Mouse (Mus musculus) CD4-positive, CD25-positive, alpha-beta regulatory T cell (primary cell): ENCODE data around the gene Rtn2. TPM values are rescaled to one million over a fixed set of nuclear protein-coding genes. Genes with fewer than 3 reads are reported as not detected.

Experiments
- polyA plus RNA-seq: library from polyadenylated mRNA; unstranded; fragments of 100-300 nt; shearing (Covaris generic); gene quantifications from one replicate; pipeline ENCODE4 v1.2.1, GENCODE M21; 2017

Rtn2 gene
- 0.34 TPM for polyA plus RNA-seq

DNA sequence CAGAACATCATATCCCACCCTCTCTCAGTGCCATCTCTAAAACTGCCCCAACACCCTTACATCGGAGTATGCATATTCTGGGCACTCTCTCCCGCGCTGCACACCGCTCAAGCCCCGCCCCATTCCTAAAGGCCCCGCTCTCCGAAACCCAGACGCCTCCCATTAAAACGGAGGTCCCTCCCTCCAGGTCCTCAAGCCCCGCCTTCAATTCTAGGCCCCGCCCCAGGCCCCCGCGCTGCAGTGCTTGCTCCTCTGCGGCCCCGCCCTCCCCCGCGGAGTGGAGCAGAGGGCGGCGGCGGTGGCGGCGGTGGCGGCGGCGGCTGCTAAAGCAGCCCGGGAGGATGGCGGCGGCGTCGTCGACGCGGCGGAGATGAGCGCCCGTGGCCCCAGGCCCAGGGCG is at the start of gene Rtn2:
TSS of gene Rtn2 (plus strand) at position 240 of the 400 bp plus-strand sequence.

DNA sequence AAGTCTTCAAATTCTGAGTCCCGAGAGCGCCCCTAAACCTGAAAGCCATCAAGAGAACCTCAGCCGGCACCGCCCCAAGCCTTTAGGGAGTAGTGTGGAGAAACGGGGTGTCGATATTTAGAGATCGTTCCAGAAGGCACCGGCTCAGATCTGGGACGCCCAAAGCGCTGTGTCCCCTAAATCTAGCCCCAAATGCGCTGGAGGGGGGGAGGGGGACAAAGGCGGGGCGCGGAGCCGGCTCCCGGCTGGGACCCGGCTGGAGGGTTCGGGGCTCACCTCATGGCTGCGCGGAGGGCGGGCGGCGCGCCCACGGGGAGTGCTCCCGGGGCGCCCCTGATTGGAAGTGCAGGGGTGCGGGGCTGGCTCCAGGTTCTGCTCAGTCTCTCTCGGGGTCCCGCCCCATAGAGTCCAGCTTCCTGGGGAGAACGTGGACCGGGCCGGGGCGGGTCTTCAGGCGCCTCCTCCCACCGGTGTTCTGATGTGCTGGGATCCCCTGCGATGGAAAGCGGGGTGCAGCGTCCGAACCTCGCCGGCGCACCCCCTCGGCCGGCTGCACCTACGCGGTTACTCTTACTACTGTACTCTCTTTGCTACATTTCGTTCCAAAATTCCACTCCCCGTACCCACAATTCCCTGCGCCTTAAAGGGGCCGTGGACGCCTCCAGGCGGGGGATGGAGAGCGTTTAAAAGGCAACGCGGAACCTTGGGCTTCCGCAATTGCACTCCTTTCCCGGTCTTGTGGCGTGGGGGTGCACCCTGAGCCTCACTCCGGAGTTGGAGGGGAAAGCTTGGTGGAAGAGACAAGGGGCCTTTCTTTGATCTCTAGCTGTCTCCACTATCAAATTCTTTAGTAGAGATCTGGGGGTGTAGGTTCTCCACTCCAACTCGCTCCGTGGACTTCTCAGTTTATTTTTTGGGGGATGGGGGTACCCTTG is 10.9 kb upstream of the Rtn2 start, which contains the start of gene Vasp:
TSS of gene Vasp (minus strand) at position 580 of the 935 bp plus-strand sequence.

DNA sequence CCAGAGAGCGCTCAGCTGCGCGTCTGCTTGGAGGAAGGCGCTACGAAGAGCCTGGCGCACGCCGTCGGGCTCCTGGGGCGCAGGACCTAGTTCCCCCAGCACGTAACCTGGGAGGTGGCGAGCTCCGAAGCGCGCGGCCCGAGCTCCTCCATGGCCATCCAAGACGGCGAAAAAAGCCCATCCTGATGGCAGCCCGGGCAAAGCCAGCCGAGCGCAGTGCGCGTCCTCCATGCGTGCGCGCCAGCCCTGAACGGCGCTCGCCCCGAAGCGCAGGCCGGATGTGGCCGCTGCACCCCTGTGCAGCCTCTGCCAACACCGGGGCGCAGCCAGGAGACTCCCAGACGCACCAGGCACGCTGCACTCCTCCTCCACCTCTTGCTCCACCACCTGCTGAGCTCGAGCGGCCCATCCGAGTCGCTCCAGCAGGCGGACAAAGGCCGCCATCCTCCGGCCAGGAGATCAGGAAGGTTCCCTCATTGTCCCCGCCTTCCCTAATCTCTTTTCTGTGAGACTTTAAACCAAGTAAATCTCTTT is 2.8 kb upstream of the Rtn2 start, which contains the start of gene Ppm1n:
TSS of gene Ppm1n (minus strand) at position 484 of the 534 bp plus-strand sequence.

DNA sequence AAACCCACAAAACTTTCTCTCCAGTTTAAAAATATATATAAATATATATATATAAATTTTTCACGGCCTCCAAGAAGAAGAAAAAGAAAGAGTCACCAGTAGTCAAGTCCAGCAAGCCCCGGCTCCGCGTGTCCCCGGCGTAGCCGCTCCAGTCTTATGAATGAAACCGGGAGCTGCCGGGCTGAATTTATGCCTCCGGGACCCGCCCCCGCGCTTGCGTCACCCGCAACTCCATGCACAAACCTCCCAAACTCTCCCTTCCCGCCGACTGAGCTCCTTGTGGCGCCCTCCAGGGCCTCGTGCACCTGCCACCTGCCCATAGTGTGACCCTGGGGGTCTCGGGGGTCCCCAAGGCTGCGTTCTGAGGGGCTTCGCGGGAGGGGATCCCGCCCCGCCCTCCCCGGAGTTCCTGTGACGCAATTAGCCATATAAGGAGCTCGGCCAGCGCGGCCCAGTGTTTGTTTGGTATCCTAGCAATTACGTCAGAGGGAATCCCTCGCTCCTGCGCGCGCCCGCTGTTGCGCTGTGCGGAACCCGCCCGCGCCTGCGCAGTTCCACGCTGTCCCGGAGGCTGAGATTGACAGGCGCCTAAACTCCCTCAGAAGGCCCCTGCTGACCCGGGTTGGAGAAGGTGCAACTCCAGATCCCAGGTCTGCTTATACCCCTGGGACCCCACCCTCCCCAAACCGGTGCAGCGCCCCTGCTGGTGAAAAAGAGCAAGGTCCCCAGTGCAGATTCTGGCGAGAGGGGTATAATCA is 27.6 kb downstream of the Rtn2 start, which contains the start of gene Fosb:
TSS of gene Fosb (minus strand) at position 168 of the 758 bp plus-strand sequence.

GRCm38 (mm10) chr7:19344237-19344847 is 61.9 kb downstream of the Rtn2 start, which contains the start of gene Ercc1:
Gene Ercc1 (plus strand): TSS chr7:19344778.

Other genes starting within 250 kb of the Rtn2 start
- gene Rsph6a, start 227.9 kb upstream of the Rtn2 start, polyA plus RNA-seq = not detected
- gene Dmwd, start 206.4 kb upstream of the Rtn2 start, polyA plus RNA-seq = 0.07 TPM
- gene Dmpk, start 198.8 kb upstream of the Rtn2 start, polyA plus RNA-seq = 0.48 TPM
- 0.31 TPM for gene Six5, start 188.0 kb upstream of the Rtn2 start, polyA plus RNA-seq
- gene Gm4969, start 164.3 kb upstream of the Rtn2 start, polyA plus RNA-seq = 0.31 TPM
- 24.0 TPM for gene Fbxo46, start 162.8 kb upstream of the Rtn2 start, polyA plus RNA-seq
- gene Qpctl, start 133.3 kb upstream of the Rtn2 start, polyA plus RNA-seq = 13.9 TPM
- gene Snrpd2, start 132.9 kb upstream of the Rtn2 start, polyA plus RNA-seq = 39.9 TPM
- 0.10 TPM for gene Gipr, start 116.5 kb upstream of the Rtn2 start, polyA plus RNA-seq
- 24.7 TPM for gene Eml2, start 106.2 kb upstream of the Rtn2 start, polyA plus RNA-seq
- gene Gpr4, start 70.1 kb upstream of the Rtn2 start, polyA plus RNA-seq = 0.20 TPM
- 22.4 TPM for gene Opa3, start 54.3 kb upstream of the Rtn2 start, polyA plus RNA-seq
- gene Vasp, start 10.8 kb upstream of the Rtn2 start, polyA plus RNA-seq = 303 TPM
- gene Ppm1n, start 2.6 kb upstream of the Rtn2 start, polyA plus RNA-seq = 2.4 TPM
- 0.72 TPM for gene Fosb, start 27.4 kb downstream of the Rtn2 start, polyA plus RNA-seq
- gene Ercc1, start 62.2 kb downstream of the Rtn2 start, polyA plus RNA-seq = 77.0 TPM
- 14.5 TPM for gene Cd3eap, start 76.9 kb downstream of the Rtn2 start, polyA plus RNA-seq
- gene Ppp1r13l, start 77.1 kb downstream of the Rtn2 start, polyA plus RNA-seq = 0.38 TPM
- 9.2 TPM for gene Ercc2, start 99.4 kb downstream of the Rtn2 start, polyA plus RNA-seq
- 27.0 TPM for gene Klc3, start 121.5 kb downstream of the Rtn2 start, polyA plus RNA-seq
- 0.19 TPM for gene Ckm, start 122.2 kb downstream of the Rtn2 start, polyA plus RNA-seq
- 9.0 TPM for gene Mark4, start 176.2 kb downstream of the Rtn2 start, polyA plus RNA-seq
- gene Exoc3l2, start 180.7 kb downstream of the Rtn2 start, polyA plus RNA-seq = not detected
- gene Bloc1s3, start 225.7 kb downstream of the Rtn2 start, polyA plus RNA-seq = 11.3 TPM
- 123 TPM for gene Trappc6a, start 225.8 kb downstream of the Rtn2 start, polyA plus RNA-seq
- gene Nkpd1, start 235.2 kb downstream of the Rtn2 start, polyA plus RNA-seq = not detected